Mouse (Mus musculus): Measurements from ENCODE around the gene Elf3.
"Not testable (repeated sequence)": the region's sequence is repeated elsewhere in the genome, so short reads cannot be mapped to it uniquely, and the experiment has no call there.

Gene Elf3

GRCm38 (mm10) chr1:135237131-135237851 lies 21.1 kb downstream of the Elf3 start:
- no peak for DNase-seq (ENCODE audit: extremely low spot score, low spot score)

- DNase-seq (ENCODE audit: extremely low spot score, low spot score), result no peak
Measured at GRCm38 (mm10) chr1:135234771-135235170, 23.6 kb downstream of the Elf3 start.

GRCm38 (mm10) chr1:135233961-135234360 lies 24.4 kb downstream of the Elf3 start:
- no peak for DNase-seq (ENCODE audit: extremely low spot score, low spot score)

- DNase-seq (ENCODE audit: extremely low spot score, low spot score), result not testable (repeated sequence)
Measured at GRCm38 (mm10) chr1:135231878-135232277, 26.5 kb downstream of the Elf3 start.

- DNase-seq (ENCODE audit: extremely low spot score, low spot score), result no peak
Measured at GRCm38 (mm10) chr1:135227339-135227950, 30.9 kb downstream of the Elf3 start.

- no peak for DNase-seq (ENCODE audit: extremely low spot score, low spot score)
Measured at GRCm38 (mm10) chr1:135224981-135225604, 33.3 kb downstream of the Elf3 start.

- no peak for DNase-seq (ENCODE audit: extremely low spot score, low spot score)
Measured at GRCm38 (mm10) chr1:135224147-135224546, 34.2 kb downstream of the Elf3 start.

GRCm38 (mm10) chr1:135217607-135218233 lies 40.6 kb downstream of the Elf3 start:
- DNase-seq (ENCODE audit: extremely low spot score, low spot score), result no peak

- no peak for DNase-seq (ENCODE audit: extremely low spot score, low spot score)
Measured at GRCm38 (mm10) chr1:135213772-135214640, 44.4 kb downstream of the Elf3 start.

- DNase-seq (ENCODE audit: extremely low spot score, low spot score), result no peak
Measured at GRCm38 (mm10) chr1:135210421-135210820, 47.9 kb downstream of the Elf3 start.

GRCm38 (mm10) chr1:135208716-135209115 lies 49.7 kb downstream of the Elf3 start:
- no peak for DNase-seq (ENCODE audit: extremely low spot score, low spot score)

GRCm38 (mm10) chr1:135206586-135207339 lies 51.6 kb downstream of the Elf3 start:
- no peak for DNase-seq (ENCODE audit: extremely low spot score, low spot score)

GRCm38 (mm10) chr1:135205257-135205656 lies 53.1 kb downstream of the Elf3 start:
- DNase-seq (ENCODE audit: extremely low spot score, low spot score), result no peak

GRCm38 (mm10) chr1:135204196-135205126 lies 53.9 kb downstream of the Elf3 start:
- DNase-seq (ENCODE audit: extremely low spot score, low spot score), result no peak
